Mouse (Mus musculus) bone marrow, adult 2 months (tissue): Measurements from ENCODE around the gene Dolpp1.

Source experiments
- CTCF ChIP-seq: fragments of 200-500 bp; IDR thresholded peaks from 2 replicates; pipeline ENCODE4 v1.5.1; 2011; ENCODE audit warnings: low read length, control low read depth; ENCODE audit not compliant: control insufficient read depth, insufficient read depth
- POLR2A ChIP-seq: fragments of 200-500 bp; IDR thresholded peaks from 2 replicates; pipeline ENCODE4 v1.6.1; 2011; ENCODE audit warnings: low read depth, mild to moderate bottlenecking, control low read depth, low read length, borderline replicate concordance; ENCODE audit not compliant: control insufficient read depth

DNA sequence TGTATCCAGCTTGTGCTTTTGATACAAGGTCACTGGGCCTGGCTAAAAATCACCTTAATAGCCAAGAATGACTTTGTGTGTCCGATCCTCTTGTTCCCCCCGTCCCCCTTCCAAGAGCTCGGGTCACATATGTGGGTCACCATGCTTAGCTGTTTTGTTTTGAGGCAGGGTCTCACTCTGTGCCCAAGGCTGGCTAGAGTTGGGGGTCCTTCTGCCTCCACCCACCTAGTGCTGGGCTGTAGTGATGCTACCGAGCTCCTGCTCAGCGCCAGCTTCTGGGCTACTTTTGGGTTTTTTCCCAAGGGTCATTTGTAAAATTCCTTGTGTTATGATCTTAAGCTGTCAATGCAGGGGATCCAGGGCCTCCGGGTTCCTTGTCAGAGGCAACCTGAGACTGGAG, 26.2 kb downstream of the Dolpp1 start:
- TF ChIP-seq POLR2A (no peak), CTCF (no peak)
